Mouse (Mus musculus) lung, adult 18-20 months (tissue): ENCODE results near the gene Glb1l2.

ENCODE experiments used
- DNase-seq, 2 experiments: peaks; one replicate each; pipeline ENCODE4 v3.0.0; 2022; ENCODE audit warnings: mixed read lengths in 2 of 2

Glb1l2 gene

DNA sequence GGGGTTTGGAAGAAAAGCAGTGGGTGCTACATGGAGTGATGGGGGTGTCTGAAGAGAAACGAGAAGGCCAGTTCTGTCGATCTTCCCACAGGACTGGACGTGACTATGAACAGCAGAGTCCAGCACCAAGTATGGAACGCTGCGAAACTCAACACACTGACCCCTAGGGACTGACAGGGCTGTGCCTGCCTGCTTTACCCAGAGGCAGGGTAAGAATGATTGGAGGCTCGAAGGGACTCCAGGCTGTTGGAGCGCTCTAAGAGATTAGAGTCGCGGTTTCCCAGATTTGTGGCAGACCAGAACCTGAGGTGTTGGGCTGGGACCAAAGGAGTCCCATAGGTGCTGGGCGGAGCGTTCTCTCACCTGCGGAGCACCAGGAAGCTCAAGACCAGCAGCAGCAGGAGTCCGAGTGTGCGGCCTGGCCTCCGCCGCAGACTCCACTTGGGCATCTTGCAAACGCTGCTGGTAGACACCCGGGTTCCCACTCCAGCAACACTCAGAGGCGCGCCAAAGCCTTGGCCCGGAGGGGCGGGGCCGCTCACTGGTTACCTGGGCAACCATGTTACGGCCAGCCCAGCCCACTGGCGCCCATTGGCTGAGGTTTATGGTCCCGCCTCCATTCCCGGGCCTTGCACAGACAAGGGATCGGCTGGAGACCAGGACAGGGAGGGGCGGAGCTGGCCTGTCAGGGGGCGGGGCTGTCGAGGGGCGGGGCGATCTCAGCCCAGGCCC lies at the start of gene Glb1l2:
Gene Glb1l2 (minus strand): TSS at position 534 of the 732 bp plus-strand sequence.
- peak; percentile 95 to 97 for DNase-seq

DNA sequence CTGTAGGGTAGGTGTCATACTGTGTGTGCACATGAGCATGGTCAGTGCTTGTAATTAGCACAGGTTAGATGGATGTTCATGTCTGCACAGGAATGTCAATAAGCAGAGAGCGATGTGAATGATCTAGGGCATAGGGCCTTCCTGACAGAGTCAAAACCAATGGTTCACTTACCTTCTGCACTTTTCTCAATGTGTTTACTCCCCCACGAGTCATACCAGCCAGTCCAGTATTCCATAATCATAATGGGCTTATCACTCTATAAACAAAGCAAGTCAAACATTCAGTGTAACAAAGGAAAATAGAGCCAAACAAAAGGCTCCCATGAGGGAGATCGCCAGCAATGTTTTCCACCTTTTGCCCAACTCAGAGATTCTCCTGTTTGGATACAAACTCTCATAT lies 24.8 kb upstream of the Glb1l2 start:
- peak in 1 of 2 experiments; percentile 17 for DNase-seq

DNA sequence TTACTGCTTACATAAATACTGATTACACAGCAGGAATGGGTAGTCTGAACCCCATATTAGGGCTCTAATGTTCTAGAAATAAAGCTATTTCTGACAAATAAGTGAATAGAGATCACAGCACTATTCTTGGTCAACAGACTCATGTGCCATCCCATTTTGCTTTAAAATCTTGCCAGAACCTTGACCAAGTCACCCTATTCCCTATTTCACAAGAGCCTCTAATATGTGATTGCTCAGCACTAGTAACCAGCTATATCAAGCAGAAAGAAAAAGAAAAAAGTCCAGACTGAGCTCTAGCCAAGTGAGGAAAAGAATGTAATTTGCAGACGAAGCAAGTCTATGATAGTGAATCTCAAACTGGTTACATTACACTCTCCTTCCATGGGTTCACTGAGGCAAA lies 13.7 kb upstream of the Glb1l2 start:
- DNase-seq = no peak

DNA sequence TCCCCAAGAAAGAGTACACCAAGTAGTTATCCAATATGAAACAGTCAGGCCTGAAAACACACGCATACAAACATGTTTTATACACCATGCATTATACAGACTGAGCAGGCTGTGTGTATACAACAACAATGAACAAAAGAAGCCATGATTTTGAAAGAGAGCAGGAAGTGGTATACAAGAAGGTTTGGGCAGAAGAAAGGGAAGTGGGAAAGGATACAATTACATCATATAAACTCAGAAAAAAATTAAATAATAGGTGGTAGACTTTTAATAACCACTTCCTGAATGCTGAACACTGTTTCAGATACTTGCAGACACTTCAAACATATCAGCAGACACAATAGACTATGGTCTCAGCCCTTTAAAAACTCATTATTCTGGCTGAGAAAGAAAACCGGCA lies 2.5 kb upstream of the Glb1l2 start:
- DNase-seq = no peak

DNA sequence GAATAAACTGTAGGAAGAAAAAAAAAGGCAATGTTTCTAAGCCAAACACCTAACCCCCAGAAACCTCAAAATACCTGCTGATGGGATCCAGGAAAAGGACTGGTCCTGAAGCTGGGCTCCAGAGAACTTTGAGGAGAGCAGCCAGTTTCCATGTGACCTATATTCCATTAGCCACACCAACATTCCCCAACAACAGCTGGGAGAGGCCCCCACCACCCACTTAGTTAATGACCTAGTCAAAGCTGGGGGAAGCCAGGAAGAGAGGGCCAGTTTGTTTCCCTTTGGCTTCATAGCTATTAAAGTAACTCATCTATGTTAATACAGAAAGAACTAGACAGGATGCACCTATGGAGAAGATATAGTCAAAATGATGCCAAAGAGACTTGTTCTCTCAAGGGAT lies 1.9 kb downstream of the Glb1l2 start:
- no peak for DNase-seq

DNA sequence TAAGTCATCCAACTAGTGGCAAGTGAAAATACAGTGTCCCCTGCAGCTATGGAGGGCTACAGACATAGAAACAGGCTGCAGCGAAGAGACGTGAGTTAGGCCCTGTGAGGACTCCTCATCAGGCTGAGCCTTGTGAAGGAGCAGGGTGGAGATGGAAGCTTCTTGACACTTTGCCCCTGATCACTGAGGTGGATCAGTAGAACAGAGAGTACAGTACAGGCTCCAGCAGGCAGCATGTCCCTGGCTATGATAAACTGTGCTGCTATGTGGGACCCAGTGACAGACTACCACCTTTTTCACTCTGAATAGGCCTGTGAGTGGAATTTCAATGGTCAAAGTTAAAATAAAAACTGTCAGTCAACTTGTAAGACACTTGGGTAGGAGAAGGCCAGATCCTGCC lies 5.9 kb downstream of the Glb1l2 start:
- no peak for DNase-seq

DNA sequence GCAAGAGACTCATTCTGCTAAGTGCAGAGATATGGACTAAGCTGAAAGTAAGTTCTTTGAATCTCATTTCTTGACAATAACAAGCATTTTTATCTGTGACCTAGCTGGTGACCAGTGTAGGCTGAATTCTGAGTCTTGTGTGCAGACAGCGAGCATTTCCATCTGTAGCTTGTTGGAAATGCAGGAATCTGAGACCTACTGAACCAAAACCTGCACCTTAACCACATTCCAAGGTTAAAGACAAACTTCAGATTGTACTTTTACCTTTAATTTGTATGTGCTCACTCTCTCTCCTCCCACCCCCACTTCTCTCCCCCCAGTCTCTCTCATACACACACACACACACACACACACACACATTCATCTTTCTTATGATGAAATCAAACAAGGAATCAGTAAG lies 7.5 kb downstream of the Glb1l2 start:
- no peak for DNase-seq

DNA sequence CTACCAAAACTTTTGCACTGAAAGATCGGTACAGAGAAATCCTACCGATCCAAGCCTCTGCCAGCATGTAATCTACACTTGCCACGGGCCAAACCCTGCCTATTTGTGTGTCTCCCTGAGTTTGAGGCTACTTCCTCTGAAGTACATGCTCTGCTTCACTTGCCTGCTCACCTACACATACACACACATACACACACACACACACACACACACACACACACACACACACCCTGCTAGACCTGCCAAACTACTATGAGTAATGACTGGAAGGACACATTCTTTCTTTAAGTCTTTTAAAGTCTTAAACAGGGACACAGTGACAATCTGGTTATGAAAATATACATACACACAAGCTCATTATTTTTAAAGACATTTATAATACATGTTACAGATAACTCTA lies 8.1 kb downstream of the Glb1l2 start:
- DNase-seq = no peak

DNA sequence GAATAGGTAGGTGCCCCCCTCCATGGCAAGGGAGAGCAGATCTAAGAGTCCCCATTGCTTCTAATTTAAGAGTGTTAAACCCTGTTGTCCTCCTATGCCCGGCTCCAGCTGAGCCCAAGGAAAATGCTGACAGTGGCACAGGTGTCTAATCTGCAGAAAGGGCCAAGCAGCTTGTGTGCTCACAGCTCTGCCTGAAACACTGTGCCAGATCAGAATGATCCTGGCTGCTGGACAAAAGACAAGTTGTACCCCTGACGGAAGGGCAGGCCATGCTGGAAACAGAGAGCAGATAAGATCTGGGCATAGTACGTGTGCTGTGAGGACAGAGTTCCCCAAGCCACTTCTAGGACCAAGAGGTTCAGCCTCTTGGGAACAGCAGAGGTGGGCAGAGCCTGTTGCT lies 13.4 kb downstream of the Glb1l2 start:
- peak; percentile 40 to 76 for DNase-seq

DNA sequence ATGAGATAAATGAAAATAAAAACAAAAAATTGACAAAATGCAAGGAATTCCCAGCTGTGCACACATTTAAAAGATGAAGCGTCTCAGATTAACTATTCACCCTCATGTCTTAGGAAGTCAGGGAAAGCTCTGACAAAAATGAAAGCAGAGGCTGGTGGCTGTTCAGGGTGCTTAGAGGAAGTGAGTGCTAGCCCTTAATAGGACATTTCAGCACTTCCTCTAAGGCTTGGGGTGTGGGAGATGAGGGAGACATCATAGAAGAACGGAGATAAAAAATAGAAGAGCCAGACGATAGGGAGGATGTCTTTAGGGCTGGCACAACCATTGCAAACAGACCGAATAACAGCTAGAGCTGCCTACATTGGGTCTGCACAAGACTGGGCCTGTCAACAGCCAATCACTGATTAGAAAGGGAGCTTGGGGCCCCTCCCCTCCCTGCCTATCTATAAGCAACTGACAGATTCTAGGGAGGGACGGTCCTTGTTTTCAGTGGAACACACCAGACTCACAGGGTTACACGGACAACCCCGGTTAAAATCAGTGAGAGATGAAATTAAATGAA lies 22.8 kb downstream of the Glb1l2 start:
- no peak for DNase-seq

DNA sequence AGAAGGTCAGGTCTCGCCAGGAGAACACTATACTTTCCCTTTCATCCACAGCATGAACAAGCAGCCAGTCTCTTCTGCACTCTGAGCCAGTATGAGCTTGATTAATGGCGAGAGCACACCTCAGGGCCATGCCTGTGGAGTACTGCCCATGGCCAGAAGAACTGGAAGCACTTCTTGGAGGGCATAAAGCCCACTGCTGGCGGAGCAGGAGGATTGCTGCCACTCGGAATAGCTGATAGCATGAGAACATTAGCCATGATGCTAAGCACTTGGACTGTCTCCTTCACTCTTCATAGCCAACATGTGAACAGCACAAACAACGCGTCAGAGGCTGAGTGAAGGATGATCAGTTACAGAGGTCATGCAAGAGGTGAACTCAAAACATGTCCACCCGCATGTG lies 27.8 kb downstream of the Glb1l2 start:
- DNase-seq = no peak

DNA sequence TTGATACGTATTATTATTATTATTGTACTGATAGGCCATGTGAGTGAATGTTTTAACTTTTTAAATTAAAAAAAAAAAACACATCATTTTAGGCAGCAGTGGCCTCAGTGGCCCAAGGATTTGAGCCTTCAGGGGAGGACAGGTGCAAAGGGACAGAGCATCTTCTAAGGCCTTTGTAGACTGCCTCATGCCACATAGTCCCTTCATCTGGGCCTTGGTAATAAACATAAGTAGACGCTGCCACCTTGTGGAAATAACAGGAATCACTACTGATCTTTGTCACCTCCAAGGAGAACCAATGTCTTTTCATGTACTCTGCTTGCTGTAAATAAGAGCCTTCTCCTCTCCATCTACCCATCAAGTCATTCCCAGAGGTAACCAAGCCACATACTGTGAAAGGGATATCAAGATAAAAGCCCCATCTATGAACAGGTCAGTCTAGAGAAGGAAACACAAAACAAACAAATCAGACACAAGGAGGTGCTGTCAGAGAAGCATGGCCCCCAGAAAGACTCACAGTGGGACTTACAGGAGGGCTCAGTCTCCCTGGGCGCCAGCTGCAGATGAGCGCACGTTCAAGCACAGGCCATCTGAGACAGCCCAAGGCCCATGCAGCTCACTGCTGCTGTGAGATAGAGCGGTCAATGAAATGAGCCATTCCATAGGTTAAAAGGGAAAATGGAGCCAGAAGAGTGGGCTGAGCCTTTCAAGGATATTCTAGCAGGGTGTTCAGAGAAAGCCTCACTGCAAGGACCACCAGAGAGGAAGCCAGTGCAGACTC lies 30.0 kb downstream of the Glb1l2 start:
- peak in 1 of 2 experiments; percentile 30 for DNase-seq

DNA sequence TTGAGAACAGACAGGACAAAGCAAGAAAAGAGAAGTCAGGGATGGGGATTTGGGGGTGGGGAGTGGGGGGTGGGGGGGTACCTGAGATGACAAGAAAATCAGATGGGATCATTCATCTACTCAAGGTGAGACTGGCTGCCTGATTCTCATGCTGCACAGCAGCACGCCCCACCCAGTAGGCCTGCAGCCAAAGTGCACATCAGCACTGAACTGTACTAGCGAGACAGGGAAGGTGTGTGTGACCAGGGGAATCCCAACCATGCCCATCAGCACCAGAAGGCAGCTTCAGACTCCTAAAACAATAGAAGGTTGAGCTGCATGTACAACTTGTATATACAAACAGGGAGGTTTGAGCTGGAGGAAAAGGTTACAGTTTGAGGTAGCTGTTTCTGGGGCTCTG lies 30.6 kb downstream of the Glb1l2 start:
- DNase-seq = no peak

DNA sequence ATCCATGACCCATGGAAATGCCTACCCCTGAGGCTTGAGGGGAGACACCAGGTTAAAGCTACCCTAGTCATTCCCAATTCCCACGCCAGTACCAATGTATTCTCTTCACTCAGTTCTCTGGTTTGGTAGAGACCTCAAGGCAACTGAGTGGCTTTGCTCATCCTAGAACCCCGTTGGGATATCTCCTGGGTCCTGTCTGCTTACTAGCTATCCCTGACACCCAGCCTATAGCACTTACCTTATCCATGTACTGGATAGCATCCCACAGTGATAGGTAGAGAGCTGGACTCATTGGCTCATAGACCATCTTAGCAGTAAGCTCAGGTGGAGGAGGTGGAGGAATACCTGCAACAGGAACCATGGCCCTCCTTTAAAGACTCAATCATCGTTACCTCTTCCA lies 38.1 kb downstream of the Glb1l2 start:
- no peak for DNase-seq

DNA sequence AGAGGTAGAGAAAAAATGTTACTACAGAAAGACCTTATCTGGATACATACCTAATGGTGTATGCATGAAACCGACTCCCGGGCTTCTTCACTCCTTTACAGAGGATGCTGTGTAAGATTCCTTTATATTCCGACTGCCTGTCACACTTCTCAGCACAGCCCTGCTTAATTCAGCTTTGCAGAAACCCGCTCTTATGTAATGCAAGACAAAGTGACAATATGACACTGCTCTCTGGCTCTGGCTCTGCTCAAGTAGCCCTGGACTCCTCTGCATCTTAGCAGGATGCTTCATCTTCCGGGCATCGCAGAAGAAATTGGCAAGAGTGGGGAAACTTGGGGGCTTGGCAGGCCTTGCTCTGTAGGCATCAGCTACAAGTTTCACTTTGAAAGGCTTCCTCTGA lies 43.8 kb downstream of the Glb1l2 start:
- DNase-seq = no peak

DNA sequence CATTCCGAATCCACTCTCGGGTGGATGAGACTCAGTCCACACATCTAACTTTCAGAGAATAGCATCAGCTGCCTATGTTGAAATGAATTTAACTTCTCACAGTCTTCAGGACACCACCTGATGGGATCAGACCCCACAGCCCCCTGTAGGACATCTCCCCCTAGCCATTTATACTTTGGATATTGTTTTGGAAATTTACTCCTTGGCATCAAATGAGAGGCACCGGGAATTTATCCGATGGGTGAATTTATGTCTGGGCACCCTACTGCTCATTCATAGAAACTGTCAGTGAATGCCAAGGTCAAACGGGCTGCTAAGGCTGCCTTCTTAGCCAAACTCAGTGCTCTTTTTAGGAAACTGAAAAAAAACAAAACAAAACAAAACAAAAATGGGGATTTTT lies 45.7 kb downstream of the Glb1l2 start:
- no peak for DNase-seq

DNA sequence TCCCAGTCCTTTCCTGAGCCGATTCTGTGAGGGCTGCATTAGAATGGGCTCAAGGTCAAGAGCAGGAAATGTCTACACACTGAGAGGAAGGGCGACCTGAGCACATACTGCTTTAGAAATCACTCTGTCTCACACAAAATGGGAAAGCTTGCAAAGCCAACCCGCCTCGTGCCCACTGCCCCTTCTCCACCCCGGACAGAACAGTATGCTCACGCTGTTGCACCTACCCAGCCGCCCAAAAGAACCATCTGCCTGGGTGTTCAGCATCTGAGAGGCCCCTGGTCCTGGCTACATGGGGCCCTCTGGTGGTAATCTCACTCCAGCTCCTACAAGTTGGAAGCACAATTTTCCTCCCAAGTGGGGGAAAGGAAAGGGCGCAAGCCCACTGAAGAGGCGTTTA lies 46.2 kb downstream of the Glb1l2 start:
- no peak for DNase-seq

DNA sequence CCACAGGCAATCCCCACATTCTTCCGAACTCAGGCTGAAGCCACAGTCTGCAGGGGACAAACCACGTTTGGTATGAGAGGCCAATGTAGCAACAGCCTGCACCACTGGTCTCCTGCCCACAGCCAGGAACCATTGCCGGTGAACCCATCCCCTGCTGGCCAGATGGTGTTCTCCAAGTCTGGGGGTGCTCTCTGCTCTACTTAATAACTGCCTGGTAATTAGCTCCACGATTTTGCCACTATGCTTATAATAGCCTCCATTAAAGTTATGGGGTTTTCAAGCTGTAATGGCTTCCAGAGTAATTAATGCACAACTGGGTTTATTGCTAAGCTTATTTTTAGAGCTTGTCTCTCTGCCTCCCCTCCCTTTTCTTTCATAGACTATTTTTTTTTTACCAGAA lies 57.4 kb downstream of the Glb1l2 start:
- no peak for DNase-seq

DNA sequence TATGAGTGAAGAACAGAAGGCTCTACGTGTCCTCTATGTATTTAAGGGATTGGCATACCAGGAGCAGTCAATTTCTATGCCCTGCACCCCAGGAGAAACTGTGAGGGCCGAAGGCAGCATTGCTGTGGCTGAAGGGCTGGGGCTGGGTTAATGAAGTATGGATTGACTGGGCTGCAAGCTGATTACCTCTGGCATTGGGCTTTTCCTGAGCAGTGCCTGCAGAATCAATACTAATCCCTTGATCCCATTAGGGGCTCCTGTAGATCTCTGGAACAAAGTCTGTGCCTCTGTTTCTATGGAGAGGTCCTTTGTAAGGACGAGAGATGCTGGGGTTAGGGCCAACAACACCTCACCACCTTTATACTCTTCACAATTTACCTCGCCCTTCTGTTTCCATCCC lies 59.1 kb downstream of the Glb1l2 start:
- DNase-seq = no peak

DNA sequence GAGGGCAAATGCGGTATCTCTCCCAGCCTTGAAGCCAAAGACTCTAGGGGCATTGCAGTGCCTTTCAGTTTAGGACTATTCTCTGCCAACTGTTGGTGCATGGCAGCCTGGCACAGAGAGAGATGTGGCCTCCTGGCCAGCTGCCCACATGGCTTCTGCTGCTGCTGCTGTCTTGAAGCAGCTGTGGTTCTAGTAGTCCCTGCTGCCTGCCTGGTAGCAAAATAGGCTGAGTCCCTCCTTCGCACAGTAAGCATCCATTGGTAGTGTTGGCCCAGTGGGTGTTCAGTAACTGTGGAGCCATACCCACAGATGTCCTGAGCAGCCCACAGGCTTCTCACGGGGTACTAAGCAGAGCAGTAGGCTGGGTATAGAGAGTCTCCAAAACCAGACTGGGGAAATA lies 63.5 kb downstream of the Glb1l2 start:
- DNase-seq = no peak

DNA sequence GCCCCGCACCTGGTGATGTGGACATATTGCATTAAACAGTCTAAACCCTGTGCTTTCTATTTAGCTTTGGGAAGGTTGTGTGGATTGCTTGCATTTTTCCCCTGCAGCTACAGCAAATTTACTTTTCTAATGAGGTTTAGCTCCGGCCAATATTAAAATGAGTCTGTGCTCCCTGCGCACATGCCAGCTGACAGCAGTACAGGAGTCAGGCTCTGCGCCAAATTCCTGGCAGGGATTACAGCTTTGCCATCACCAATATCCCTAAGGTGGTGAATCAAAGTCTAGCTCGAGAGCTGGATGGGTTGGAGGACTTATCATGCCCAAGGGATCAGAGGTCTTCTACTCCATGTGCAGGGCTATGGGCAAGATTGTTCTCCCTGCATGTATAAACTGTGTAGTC lies 69.2 kb downstream of the Glb1l2 start:
- no peak for DNase-seq

DNA sequence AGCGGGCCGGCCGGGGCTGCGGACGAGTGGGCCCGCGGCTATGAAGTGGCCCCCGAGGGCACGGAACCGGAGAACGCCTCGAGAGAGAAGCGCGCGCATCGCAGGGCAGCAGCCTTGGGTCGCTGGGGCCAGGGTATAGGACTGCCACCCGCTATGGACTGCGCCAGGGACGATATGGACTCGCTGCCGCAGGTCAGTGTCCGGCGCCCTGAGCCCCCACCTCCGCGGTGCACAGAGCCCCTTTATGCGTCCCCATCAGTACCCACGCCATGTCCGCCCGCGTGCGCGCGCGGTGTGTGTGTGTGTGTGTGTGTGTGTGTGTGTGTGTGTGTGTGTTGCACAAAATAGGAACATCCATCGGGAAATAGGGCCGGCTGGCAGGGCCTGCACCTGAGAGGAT lies 72.3 kb downstream of the Glb1l2 start:
- DNase-seq = no peak

DNA sequence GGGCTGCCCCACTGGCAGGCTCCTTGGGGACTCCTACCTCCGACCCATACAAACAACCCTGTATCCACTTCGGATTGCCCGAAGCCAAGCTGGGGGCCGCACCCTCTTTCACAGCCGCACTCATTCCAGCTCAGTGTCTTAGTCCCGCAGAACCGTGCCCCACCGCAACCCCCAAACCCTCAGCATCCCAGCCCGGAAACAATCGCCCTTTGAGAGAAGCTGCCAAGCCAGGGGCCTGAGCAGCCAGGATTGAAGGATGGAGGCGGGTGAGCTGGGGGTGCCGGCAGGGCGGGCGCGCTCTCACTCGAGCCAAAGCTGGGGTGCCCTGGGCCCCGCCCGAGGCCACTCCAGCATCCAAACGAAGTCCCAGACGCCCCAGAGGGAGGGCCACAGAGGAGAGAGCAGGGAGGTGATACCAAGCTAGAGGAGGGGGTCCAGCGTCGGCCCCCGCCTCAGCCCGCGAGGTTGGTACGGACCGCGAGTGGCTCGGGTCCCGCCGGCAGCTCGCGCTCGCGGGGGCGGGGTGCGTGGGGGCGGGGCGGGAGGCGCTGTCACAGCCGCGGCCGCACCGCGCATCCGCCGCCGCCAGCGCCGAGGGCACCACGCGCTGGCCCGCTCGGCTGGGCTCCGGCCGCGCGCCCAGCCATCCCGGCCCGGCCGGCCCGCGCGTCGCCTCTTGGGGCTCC lies 72.9 kb downstream of the Glb1l2 start, which contains the start of gene B3gat1:
Gene B3gat1 (plus strand): TSS at position 523 of the 686 bp plus-strand sequence.
- no peak for DNase-seq

DNA sequence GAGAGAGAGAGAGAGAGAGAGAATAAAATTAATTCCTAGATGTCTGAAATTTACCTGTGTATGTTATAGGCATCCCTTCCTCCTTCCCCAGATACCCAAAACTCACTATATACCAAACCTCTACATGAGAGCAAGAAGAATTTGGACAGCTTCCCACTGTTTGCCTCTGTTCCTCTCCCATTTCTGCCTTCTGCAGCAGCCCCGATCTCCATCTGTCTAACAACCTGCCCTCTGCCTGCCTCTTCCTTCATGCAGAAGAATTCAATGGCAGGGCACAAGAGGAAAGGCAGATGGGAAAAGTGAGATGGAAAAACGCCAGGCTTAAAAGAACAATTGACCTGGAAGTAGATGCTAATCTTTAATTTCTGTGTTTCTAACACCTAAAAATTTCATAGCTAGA lies 77.7 kb downstream of the Glb1l2 start:
- no peak for DNase-seq
